Mouse (Mus musculus) myocyte (in vitro differentiated cells): ENCODE results near the gene Ccdc57.

Experiments
- POLR2A ChIP-seq: IDR thresholded peaks from one replicate; pipeline ENCODE4 v1.6.1; 2011; ENCODE audit warnings: low read depth, mild to moderate bottlenecking, control low read depth, moderate library complexity; ENCODE audit not compliant: insufficient read length
- REST ChIP-seq: IDR thresholded peaks from one replicate; pipeline ENCODE4 v1.6.1; 2011; ENCODE audit warnings: mild to moderate bottlenecking, control low read depth, moderate library complexity; ENCODE audit not compliant: insufficient read depth, insufficient read length

DNA sequence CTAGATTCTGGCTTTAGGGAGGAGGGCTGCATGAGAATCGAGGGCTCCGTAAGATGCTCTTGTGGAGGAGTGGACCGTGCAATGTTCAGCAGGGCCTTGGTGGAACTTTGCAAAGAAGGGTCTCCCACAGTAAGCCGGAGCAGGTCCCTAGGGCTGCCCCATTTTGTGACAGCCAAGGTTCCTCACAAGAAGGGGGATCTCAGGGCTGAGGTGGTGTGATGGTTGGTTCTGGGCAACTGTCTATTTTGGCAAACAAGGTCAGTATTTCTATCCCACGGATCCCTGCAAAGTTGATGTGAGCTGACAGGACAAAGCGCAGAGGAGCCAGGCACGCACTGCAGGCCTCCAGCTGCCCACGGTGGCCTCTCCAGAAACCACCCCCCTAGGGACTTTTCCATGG lies 18.6 kb upstream of the Ccdc57 start:
- TF ChIP-seq POLR2A (no peak), REST (no peak)
